Mouse (Mus musculus): ENCODE results near the gene Tuba1c. TPM values are rescaled to one million over a fixed set of nuclear protein-coding genes. Genes with fewer than 3 reads are reported as not detected.

The Tuba1c gene
- polyA plus RNA-seq, 1 experiment from 2014 or later: 28.2 TPM

DNA sequence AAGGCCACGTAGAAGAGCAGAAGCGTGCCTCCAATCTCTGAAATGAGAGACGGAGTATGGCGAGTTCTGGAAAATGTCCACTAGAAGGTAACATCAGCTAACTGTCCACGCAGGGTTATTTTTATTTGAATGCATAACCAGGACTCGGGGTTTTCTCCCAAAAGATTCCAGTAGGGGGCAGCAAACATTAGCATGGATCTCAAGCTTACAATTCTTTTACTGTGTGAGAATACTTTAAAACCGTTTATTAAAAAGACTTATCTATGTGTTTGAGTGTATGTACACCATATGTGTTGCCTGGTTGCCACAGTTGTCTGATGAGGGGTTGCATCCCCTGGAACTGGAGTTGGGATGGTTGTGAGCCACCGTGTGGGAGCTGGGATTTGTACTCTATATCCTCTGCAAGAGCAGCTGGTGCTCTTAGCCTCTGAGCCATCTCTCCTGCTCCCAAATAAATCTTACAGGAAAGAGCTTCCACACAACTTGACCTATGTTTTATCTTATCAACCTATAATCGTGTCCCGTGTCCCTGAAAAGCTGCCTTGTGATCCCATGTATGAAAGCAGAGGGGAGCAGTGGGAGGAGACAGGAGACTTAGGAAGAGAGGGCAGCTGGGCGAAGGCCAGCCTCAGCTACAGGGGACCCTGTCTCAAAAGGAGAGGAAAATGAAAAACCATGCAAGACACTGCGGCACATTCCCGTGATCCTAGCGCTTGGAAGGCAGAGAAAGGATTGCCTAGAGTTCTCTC is 29.0 kb upstream of the Tuba1c start:
- H3K4me2 ChIP-seq: no peak overlapping the region
- H3K27ac ChIP-seq: 0 out of 2 replicates have a peak overlapping the region, but pooled peaks have one; percentile 37
- no peaks in the 10 kb centered on the region for H3K9me3 ChIP-seq
- peaks cover 8% of the 10 kb centered on the region; the same call in 1 of the 2 replicates for H3K27me3 ChIP-seq
- no peak overlapping the region for H3K4me3 ChIP-seq
- no peak for ATAC-seq (ENCODE audit: low FRiP score)
- 0 out of 2 replicates have a peak overlapping the region, but pooled peaks have one; percentile 9 for H3K9ac ChIP-seq
- H3K36me3 ChIP-seq: no peaks in the 10 kb centered on the region
- peaks cover 40% of the 10 kb centered on the region for H3K4me1 ChIP-seq (replicated peaks)
- 43% methylated on average over 14 of the region's 14 CpGs for WGBS

- Histone ChIP-seq H3K27ac (no peak overlapping the region), H3K9ac (peak overlapping the region; percentile 49; the same call in 1 of the 2 replicates), H3K4me3 (no peak overlapping the region), H3K27me3 (peaks cover 8% of the 10 kb centered on the region; the same call in 1 of the 2 replicates), H3K4me2 (peak overlapping the region; percentile 47), H3K4me1 (replicated peaks) (peaks cover 40% of the 10 kb centered on the region), H3K9me3 (no peaks in the 10 kb centered on the region), H3K36me3 (no peaks in the 10 kb centered on the region)
- ATAC-seq (ENCODE audit: low FRiP score): peak; percentile 31; the same call in 1 of the 2 replicates
- 16% methylated on average over 17 of the region's 17 CpGs for WGBS
Observed at GRCm38 (mm10) chr15:99001451-99001931, 28.2 kb upstream of the Tuba1c start.

GRCm38 (mm10) chr15:99003600-99003999 is 26.1 kb upstream of the Tuba1c start:
- Histone ChIP-seq H3K4me3 (no peak overlapping the region), H3K27ac (no peak overlapping the region), H3K9me3 (no peaks in the 10 kb centered on the region), H3K4me2 (no peak overlapping the region), H3K9ac (no peak overlapping the region), H3K27me3 (peaks cover 8% of the 10 kb centered on the region; the same call in 1 of the 2 replicates), H3K4me1 (replicated peaks) (peaks cover 20% of the 10 kb centered on the region), H3K36me3 (no peaks in the 10 kb centered on the region)
- no peak for ATAC-seq (ENCODE audit: low FRiP score)
- WGBS: 93% methylated on average over 5 of the region's 5 CpGs

- Histone ChIP-seq H3K4me3 (no peak overlapping the region), H3K4me2 (no peak overlapping the region), H3K9me3 (no peaks in the 10 kb centered on the region), H3K27ac (no peak overlapping the region), H3K4me1 (replicated peaks) (no peaks in the 10 kb centered on the region), H3K27me3 (no peaks in the 10 kb centered on the region), H3K36me3 (no peaks in the 10 kb centered on the region), H3K9ac (no peak overlapping the region)
- ATAC-seq (ENCODE audit: low FRiP score): no peak
- whole genome bisulfite sequencing: 68% methylated on average over 6 of the region's 6 CpGs
Observed at GRCm38 (mm10) chr15:99008801-99009241, 20.9 kb upstream of the Tuba1c start.

DNA sequence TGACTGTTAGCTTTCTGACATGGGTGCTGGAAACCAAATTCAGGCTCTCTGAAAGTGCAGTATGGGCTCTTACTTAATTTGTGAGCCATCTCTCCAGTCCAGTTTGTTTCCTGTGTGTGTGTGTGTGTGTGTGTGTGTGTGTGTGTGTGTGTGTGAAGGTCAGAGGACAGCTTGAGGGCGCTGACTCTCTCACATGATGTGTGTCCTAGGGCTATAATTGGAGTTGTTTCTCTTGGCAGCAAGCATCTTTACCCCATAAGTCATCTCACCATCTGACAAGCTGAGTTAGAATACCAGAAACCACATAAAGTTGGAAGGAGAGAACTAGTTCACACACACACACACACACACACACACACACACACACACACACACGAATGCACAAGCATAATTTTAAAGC is 18.8 kb upstream of the Tuba1c start:
- H3K4me2 ChIP-seq: no peak overlapping the region
- no peak overlapping the region for H3K4me3 ChIP-seq
- no peaks in the 10 kb centered on the region for H3K9me3 ChIP-seq
- no peak for ATAC-seq (ENCODE audit: low FRiP score)
- H3K9ac ChIP-seq: no peak overlapping the region
- H3K27ac ChIP-seq: no peak overlapping the region
- 83% methylated on average over 1 of the region's 2 CpGs for WGBS
- H3K4me1 ChIP-seq (replicated peaks): no peaks in the 10 kb centered on the region
- no peaks in the 10 kb centered on the region for H3K36me3 ChIP-seq
- H3K27me3 ChIP-seq: no peaks in the 10 kb centered on the region

GRCm38 (mm10) chr15:99011946-99012345 is 17.7 kb upstream of the Tuba1c start:
- Histone ChIP-seq H3K9ac (no peak overlapping the region), H3K4me1 (replicated peaks) (no peaks in the 10 kb centered on the region), H3K36me3 (no peaks in the 10 kb centered on the region), H3K4me2 (no peak overlapping the region), H3K9me3 (no peaks in the 10 kb centered on the region), H3K4me3 (no peak overlapping the region), H3K27ac (no peak overlapping the region), H3K27me3 (no peaks in the 10 kb centered on the region)
- ATAC-seq (ENCODE audit: low FRiP score): no peak
- WGBS: 82% methylated on average over 3 of the region's 3 CpGs

DNA sequence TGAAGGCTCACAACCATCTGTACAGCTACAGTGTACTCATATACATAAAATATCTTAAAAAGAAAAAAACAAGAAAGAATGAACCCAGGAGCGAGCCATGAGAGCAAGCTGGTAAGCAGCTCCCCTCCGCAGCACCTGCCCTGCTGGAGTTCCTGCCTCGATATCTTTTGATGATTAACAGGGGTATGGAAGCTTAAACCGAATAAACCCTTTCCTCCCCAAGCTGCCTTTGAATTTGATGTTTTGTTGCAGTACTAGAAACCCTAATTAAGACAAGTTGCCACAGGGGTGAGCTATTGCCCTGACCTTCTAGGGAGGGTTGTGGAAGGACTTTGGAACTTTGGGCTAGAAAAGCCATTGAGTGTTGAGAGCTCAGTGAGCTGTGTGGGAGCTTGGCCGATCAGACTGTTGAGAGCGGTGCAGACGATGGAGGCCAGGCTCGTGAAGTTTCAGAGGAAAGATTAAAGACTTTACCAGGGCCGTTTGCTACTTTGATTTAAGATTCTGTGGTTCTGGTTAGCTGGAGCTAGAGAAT is 15.1 kb upstream of the Tuba1c start:
- no peak overlapping the region for H3K27ac ChIP-seq
- ATAC-seq (ENCODE audit: low FRiP score): no peak
- peaks cover 15% of the 10 kb centered on the region for H3K4me1 ChIP-seq (replicated peaks)
- WGBS: 74% methylated on average over 9 of the region's 9 CpGs
- H3K9me3 ChIP-seq: no peaks in the 10 kb centered on the region
- H3K4me2 ChIP-seq: no peak overlapping the region
- H3K9ac ChIP-seq: no peak overlapping the region
- H3K27me3 ChIP-seq: peaks cover 3% of the 10 kb centered on the region; the same call in 1 of the 2 replicates
- no peak overlapping the region for H3K4me3 ChIP-seq
- H3K36me3 ChIP-seq: no peaks in the 10 kb centered on the region

- no peaks in the 10 kb centered on the region for H3K36me3 ChIP-seq
- ATAC-seq (ENCODE audit: low FRiP score): no peak
- peaks cover 6% of the 10 kb centered on the region; the same call in 1 of the 2 replicates for H3K27me3 ChIP-seq
- peak overlapping the region; percentile 73 for H3K27ac ChIP-seq
- no peaks in the 10 kb centered on the region for H3K9me3 ChIP-seq
- H3K9ac ChIP-seq: no peak overlapping the region
- H3K4me1 ChIP-seq (replicated peaks): peaks cover 15% of the 10 kb centered on the region
- WGBS: 86% methylated on average over 8 of the region's 8 CpGs
- no peak overlapping the region for H3K4me2 ChIP-seq
- H3K4me3 ChIP-seq: no peak overlapping the region
Observed at GRCm38 (mm10) chr15:99017355-99017761, 12.3 kb upstream of the Tuba1c start.

DNA sequence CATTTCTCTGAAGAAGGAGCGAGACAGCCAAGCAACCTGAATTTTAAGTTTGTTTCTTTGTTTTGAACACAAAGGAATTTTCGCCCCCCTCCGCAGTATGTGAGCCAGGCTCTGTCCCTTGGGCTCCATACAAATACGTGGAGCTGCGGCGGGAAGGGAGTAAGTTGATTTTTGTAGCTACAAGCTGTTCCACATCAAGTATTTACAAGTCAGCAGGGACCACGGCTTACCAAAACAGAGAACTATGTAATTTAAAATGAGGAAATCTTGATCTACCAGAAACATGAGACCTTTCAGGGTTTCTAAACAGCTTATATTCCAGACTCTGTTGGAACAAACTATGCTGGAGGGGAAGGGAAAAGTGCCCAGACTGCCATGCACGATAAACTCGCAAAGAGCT is 11.7 kb upstream of the Tuba1c start:
- ATAC-seq (ENCODE audit: low FRiP score): no peak
- Histone ChIP-seq H3K27ac (peak overlapping the region; percentile 73), H3K4me3 (no peak overlapping the region), H3K36me3 (no peaks in the 10 kb centered on the region), H3K27me3 (peaks cover 6% of the 10 kb centered on the region; the same call in 1 of the 2 replicates), H3K4me2 (no peak overlapping the region), H3K4me1 (replicated peaks) (peaks cover 15% of the 10 kb centered on the region), H3K9me3 (no peaks in the 10 kb centered on the region), H3K9ac (no peak overlapping the region)
- 51% methylated on average over 9 of the region's 9 CpGs for WGBS

- Histone ChIP-seq H3K27ac (peak overlapping the region; percentile 73; the same call in 1 of the 2 replicates), H3K9ac (no peak overlapping the region), H3K9me3 (no peaks in the 10 kb centered on the region), H3K4me1 (replicated peaks) (peaks cover 15% of the 10 kb centered on the region), H3K4me2 (no peak overlapping the region), H3K4me3 (no peak overlapping the region), H3K27me3 (peaks cover 6% of the 10 kb centered on the region; the same call in 1 of the 2 replicates), H3K36me3 (no peaks in the 10 kb centered on the region)
- ATAC-seq (ENCODE audit: low FRiP score): no peak
- 82% methylated on average over 4 of the region's 4 CpGs for WGBS
Observed at GRCm38 (mm10) chr15:99018630-99019029, 11.1 kb upstream of the Tuba1c start.

DNA sequence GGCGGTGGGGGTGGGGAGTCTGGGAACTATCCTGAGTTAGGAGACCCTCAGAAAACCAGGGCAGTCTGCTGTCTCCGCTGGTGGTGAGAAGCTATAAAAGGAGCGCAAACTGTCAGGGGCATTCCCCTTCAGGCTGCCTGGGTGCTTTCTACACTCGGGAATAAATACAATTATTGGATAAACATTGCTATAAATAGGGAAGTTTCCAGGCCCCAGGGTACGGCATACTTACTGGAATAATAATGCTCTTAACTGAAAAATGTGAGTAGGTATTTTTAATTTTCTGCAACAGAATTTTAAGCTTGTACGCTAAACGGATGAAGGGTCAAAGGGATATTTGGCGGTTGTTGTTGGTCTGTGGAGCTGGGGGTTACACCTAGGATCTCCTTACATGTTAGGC is 10.3 kb upstream of the Tuba1c start:
- Histone ChIP-seq H3K4me1 (replicated peaks) (peaks cover 15% of the 10 kb centered on the region), H3K9me3 (no peaks in the 10 kb centered on the region), H3K36me3 (no peaks in the 10 kb centered on the region), H3K4me3 (no peak overlapping the region), H3K27me3 (peaks cover 6% of the 10 kb centered on the region; the same call in 1 of the 2 replicates), H3K4me2 (no peak overlapping the region), H3K27ac (no peak overlapping the region), H3K9ac (no peak overlapping the region)
- 62% methylated on average over 8 of the region's 8 CpGs for WGBS
- no peak for ATAC-seq (ENCODE audit: low FRiP score)

DNA sequence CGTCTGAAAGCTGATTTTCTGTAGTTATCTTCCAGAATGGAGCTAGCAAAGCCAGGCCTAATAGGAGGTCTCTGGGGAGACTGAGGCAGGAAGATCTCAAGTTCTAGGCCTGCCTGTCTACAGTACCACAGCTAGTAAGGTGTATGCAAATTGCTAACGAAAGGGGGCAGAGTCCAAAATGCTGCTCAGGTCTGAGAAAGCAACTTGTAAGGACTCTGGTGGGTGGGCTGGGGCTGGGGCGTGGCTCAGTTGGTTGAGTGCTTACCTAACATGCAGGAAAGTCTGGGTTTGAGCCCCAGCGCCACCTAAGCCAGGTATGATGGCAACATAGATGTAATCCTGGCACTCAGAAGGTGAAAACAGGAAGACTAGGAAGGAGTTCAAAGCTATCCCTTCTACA is 9.5 kb upstream of the Tuba1c start:
- no peak overlapping the region for H3K4me3 ChIP-seq
- 93% methylated on average over 4 of the region's 4 CpGs for WGBS
- no peaks in the 10 kb centered on the region for H3K9me3 ChIP-seq
- peaks cover 15% of the 10 kb centered on the region for H3K4me1 ChIP-seq (replicated peaks)
- no peak for ATAC-seq (ENCODE audit: low FRiP score)
- H3K27me3 ChIP-seq: peaks cover 6% of the 10 kb centered on the region; the same call in 1 of the 2 replicates
- no peak overlapping the region for H3K27ac ChIP-seq
- no peak overlapping the region for H3K9ac ChIP-seq
- H3K36me3 ChIP-seq: no peaks in the 10 kb centered on the region
- H3K4me2 ChIP-seq: no peak overlapping the region
